Mouse (Mus musculus): ENCODE data around the gene Zfp938. TPM values are rescaled to one million over a fixed set of nuclear protein-coding genes. Genes with fewer than 3 reads are reported as not detected.

Gene Zfp938
- total RNA-seq (2014; rRNA removed) = 26.6 and 30.5 TPM in 2 replicates
- 27.7 and 28.2 TPM in 2 replicates for polyA plus RNA-seq (2015; fragmentation: Nextera tagmentation; extraction: Ambion mirVana)

- 3% methylated on average over 27 of the region's 27 CpGs for WGBS
- peak within 1 kb of the TSS; percentile 55 for H3K4me3 ChIP-seq (ENCODE audit: low read depth, low read length)
- H3K27ac ChIP-seq (ENCODE audit: low read depth, low read length) = peak within 1 kb of the TSS; percentile 86
- H3K36me3 ChIP-seq (ENCODE audit: insufficient read depth) = peaks cover 8% of the 10 kb centered on the region; the same call in 1 of the 2 replicates
- TF ChIP-seq CTCF (IDR thresholded peaks at IDR 0.05; ENCODE audit: low read depth) = no peak
- no peaks in the 10 kb centered on the region; the same call in 1 of the 2 replicates for H3K4me1 ChIP-seq (ENCODE audit: insufficient read depth)
- peak within 1 kb of the TSS; percentile 71 for H3K9ac ChIP-seq
- ATAC-seq (peak; percentile 100), DNase-seq (peak; percentile 90)
- H3K27me3 ChIP-seq (ENCODE audit: insufficient read depth, low read length) = no peaks in the 10 kb centered on the region
- 0 out of 2 replicates have a peak, but pooled peaks cover 3% of the 10 kb centered on the region for H3K9me3 ChIP-seq (ENCODE audit: low read length)
- peak within 1 kb of the TSS; percentile 64 for H3K4me2 ChIP-seq (ENCODE audit: low read depth)
Observed at GRCm38 (mm10) chr10:82240742-82241400, at the start of gene Zfp938. TSS of gene Zfp938 (minus strand) at chr10:82241280.

GRCm38 (mm10) chr10:82257331-82257730 lies 16.3 kb upstream of the Zfp938 start:
- H3K27me3 ChIP-seq (ENCODE audit: insufficient read depth, low read length) = no peaks in the 10 kb centered on the region

GRCm38 (mm10) chr10:82245021-82245420 lies 3.9 kb upstream of the Zfp938 start:
- Histone ChIP-seq H3K36me3 (ENCODE audit: insufficient read depth) (no peaks in the 10 kb centered on the region), H3K9me3 (ENCODE audit: low read length) (no peaks in the 10 kb centered on the region), H3K9ac (no peak overlapping the region), H3K27me3 (ENCODE audit: insufficient read depth, low read length) (no peaks in the 10 kb centered on the region), H3K27ac (ENCODE audit: low read depth, low read length) (no peak overlapping the region), H3K4me2 (ENCODE audit: low read depth) (no peak overlapping the region), H3K4me3 (ENCODE audit: low read depth, low read length) (no peak overlapping the region), H3K4me1 (ENCODE audit: insufficient read depth) (no peaks in the 10 kb centered on the region; the same call in 1 of the 2 replicates)
- TF ChIP-seq CTCF (IDR thresholded peaks at IDR 0.05; ENCODE audit: low read depth) = no peak
- ATAC-seq (no peak), DNase-seq (peak; percentile 4)

More at GRCm38 (mm10) chr10:82257331-82257730, 16.3 kb upstream of the Zfp938 start:
- DNase-seq (no peak), ATAC-seq (no peak)
- Histone ChIP-seq H3K4me3 (ENCODE audit: low read depth, low read length) (no peak overlapping the region), H3K4me1 (ENCODE audit: insufficient read depth) (no peaks in the 10 kb centered on the region), H3K27ac (ENCODE audit: low read depth, low read length) (no peak overlapping the region), H3K36me3 (ENCODE audit: insufficient read depth) (no peaks in the 10 kb centered on the region), H3K4me2 (ENCODE audit: low read depth) (no peak overlapping the region), H3K9me3 (ENCODE audit: low read length) (0 out of 2 replicates have a peak, but pooled peaks cover 2% of the 10 kb centered on the region), H3K9ac (no peak overlapping the region)
- 83% methylated on average over 2 of the region's 2 CpGs for WGBS
- no peak for TF ChIP-seq CTCF (IDR thresholded peaks at IDR 0.05; ENCODE audit: low read depth)

- DNase-seq = no peak
- H3K36me3 ChIP-seq (ENCODE audit: insufficient read depth) = peaks cover 6% of the 10 kb centered on the region; the same call in 1 of the 2 replicates
- peak overlapping the region; percentile 55 for H3K4me3 ChIP-seq (ENCODE audit: low read depth, low read length)
- no peak for ATAC-seq
- WGBS = 71% methylated on average over 5 of the region's 5 CpGs
- no peak for TF ChIP-seq CTCF (IDR thresholded peaks at IDR 0.05; ENCODE audit: low read depth)
- peak overlapping the region; percentile 64 for H3K4me2 ChIP-seq (ENCODE audit: low read depth)
- H3K4me1 ChIP-seq (ENCODE audit: insufficient read depth) = no peaks in the 10 kb centered on the region; the same call in 1 of the 2 replicates
- H3K27me3 ChIP-seq (ENCODE audit: insufficient read depth, low read length) = no peaks in the 10 kb centered on the region
- H3K9ac ChIP-seq = peak overlapping the region; percentile 71
- 0 out of 2 replicates have a peak, but pooled peaks cover 3% of the 10 kb centered on the region for H3K9me3 ChIP-seq (ENCODE audit: low read length)
- H3K27ac ChIP-seq (ENCODE audit: low read depth, low read length) = peak overlapping the region; percentile 86
Observed at GRCm38 (mm10) chr10:82241401-82241788, 315 bp upstream of the Zfp938 start.

- Histone ChIP-seq H3K27ac (ENCODE audit: low read depth, low read length) (peak overlapping the region; percentile 97), H3K36me3 (ENCODE audit: insufficient read depth) (no peaks in the 10 kb centered on the region), H3K4me2 (ENCODE audit: low read depth) (peak overlapping the region; percentile 64), H3K27me3 (ENCODE audit: insufficient read depth, low read length) (no peaks in the 10 kb centered on the region), H3K9me3 (ENCODE audit: low read length) (no peaks in the 10 kb centered on the region), H3K9ac (peak overlapping the region; percentile 69), H3K4me3 (ENCODE audit: low read depth, low read length) (peak overlapping the region; percentile 54), H3K4me1 (ENCODE audit: insufficient read depth) (no peaks in the 10 kb centered on the region)
- TF ChIP-seq CTCF (IDR thresholded peaks at IDR 0.05; ENCODE audit: low read depth) = no peak
- peak; percentile 97 for DNase-seq
- peak; percentile 99 for ATAC-seq
- WGBS = 7% methylated on average over 47 of the region's 47 CpGs
Observed at GRCm38 (mm10) chr10:82178257-82179064, 62.6 kb downstream of the Zfp938 start.

Other genes with a start within 250 kb of the Zfp938 start
- 17.2 TPM in 2 replicates for gene Zfp873, start 193.2 kb downstream of the Zfp938 start, total RNA-seq (2014; rRNA removed)
- gene Zfp873, start 193.2 kb downstream of the Zfp938 start, polyA plus RNA-seq (2015; fragmentation: Nextera tagmentation; extraction: Ambion mirVana) = 6.7 and 9.6 TPM in 2 replicates
- 10.5 and 12.1 TPM in 2 replicates for gene BC024063, start 157.9 kb downstream of the Zfp938 start, total RNA-seq (2014; rRNA removed)
- gene BC024063, start 157.9 kb downstream of the Zfp938 start, polyA plus RNA-seq (2015; fragmentation: Nextera tagmentation; extraction: Ambion mirVana) = 3.9 TPM in 2 replicates
- gene AU041133, start 113.3 kb downstream of the Zfp938 start, total RNA-seq (2014; rRNA removed) = 13.2 and 15.6 TPM in 2 replicates
- 4.8 and 7.1 TPM in 2 replicates for gene AU041133, start 113.3 kb downstream of the Zfp938 start, polyA plus RNA-seq (2015; fragmentation: Nextera tagmentation; extraction: Ambion mirVana)
- under 0.01 TPM in 1 of 2 replicates, not detected in the other for gene 4932415D10Rik, start 75.3 kb upstream of the Zfp938 start, total RNA-seq (2014; rRNA removed)
- gene 4932415D10Rik, start 75.3 kb upstream of the Zfp938 start, polyA plus RNA-seq (2015; fragmentation: Nextera tagmentation; extraction: Ambion mirVana) = not detected in 2 replicates
- 9.3 and 17.1 TPM in 2 replicates for gene Gm4924, start 113.0 kb upstream of the Zfp938 start, total RNA-seq (2014; rRNA removed)
- 9.4 and 14.1 TPM in 2 replicates for gene Gm4924, start 113.0 kb upstream of the Zfp938 start, polyA plus RNA-seq (2015; fragmentation: Nextera tagmentation; extraction: Ambion mirVana)

All from forebrain, postnatal 0 days (tissue).